Mouse (Mus musculus) lung, postnatal 0 days (tissue): ENCODE results near the gene Ociad2.

ENCODE experiments used
- CTCF ChIP-seq: IDR thresholded peaks from 2 replicates; pipeline ENCODE4 v1.5.1; 2016; ENCODE audit warnings: antibody characterized with exemption, mild to moderate bottlenecking
- EP300 ChIP-seq: IDR thresholded peaks from 2 replicates; pipeline ENCODE4 v1.6.1; 2016; ENCODE audit warnings: antibody characterized with exemption, mild to moderate bottlenecking, control low read depth

DNA sequence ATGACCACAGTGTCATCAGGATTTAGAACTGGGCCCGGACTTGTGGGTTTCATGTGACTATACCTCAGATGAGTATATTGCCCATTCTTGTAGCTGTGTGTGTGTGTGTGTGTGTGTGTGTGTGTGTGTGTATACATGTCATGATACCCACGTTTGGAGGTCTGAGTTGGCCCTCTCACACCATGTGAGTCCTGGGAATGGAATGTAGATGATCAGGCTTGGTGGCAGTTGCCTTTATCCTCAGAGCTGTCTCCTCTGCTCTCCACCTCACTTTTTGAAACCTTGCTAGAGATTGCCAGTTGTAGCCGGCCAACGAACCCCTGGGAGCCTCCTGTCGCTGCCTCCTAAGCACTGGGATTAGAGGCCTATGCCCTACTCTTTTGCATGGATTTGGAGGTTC is 31.8 kb upstream of the Ociad2 start:
- TF ChIP-seq EP300 (no peak), CTCF (no peak)
